Mouse (Mus musculus): ENCODE data around the gene Lypd6b.

The Lypd6b gene

GRCm38 (mm10) chr2:49869044-49869443, 81.6 kb downstream of the Lypd6b start:
- DNase-seq (ENCODE audit: low read depth, low spot score) = no peak

DNA sequence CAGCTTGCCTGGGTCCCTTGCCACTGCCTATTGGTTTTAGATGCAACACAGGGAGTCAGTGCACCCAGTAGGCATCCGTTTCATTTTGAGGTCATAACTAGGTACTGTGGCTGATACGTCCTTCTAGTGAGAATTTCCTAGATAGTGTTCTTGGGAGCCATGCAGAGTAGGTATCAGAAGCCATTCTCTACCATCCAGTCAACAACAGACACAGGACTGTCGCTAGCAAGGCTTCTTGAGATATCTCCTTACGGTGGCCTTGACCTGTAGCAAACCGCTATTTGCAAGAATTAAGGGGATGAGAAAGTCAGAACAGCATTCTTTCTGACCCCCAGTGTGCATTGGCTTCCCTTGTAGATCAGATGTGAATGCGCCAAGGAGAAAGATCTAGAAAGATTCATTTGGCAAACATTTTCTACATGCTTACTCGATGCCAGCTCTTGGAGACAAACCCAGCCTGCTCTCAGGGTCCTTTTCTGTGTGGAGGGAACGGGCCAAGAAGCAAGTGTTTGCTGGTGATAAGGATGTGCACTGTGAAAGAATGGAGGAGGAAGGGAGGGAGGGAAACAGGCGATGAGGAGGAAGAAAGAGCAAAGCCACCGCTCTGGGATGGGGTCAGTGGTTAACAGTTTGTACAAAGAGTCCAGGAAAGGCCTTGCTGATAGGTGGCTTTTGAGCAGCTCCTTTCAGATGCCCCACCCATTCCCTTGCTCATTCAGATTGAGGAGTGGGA, 82.5 kb downstream of the Lypd6b start:
- DNase-seq (ENCODE audit: low read depth, low spot score) = no peak

GRCm38 (mm10) chr2:49871012-49871411, 83.5 kb downstream of the Lypd6b start:
- DNase-seq (ENCODE audit: low read depth, low spot score) = no peak

- no peak for DNase-seq (ENCODE audit: low read depth, low spot score)
These were observed 93.0 kb downstream of the Lypd6b start for GRCm38 (mm10) chr2:49880507-49880906.

- DNase-seq (ENCODE audit: low read depth, low spot score) = no peak
These were observed 93.5 kb downstream of the Lypd6b start for GRCm38 (mm10) chr2:49881002-49881401.

DNA sequence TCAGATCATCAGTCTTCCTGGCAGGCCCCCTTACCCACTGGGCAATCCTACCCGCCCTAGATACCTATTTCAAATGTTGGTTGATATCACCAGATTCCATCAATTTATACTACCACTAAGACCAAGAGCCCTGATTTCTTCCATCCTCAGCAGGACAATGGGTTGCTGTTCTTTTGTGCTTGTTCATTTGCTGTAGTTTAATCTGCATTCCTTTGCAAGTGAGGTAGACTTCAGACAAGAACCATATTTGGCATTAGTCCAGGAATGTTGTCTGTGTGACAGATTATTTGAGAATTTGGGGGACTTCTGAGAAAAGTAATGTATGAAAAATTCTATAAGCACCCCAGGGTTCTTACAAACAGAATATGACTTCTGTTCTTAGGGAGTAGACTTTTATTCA, 95.0 kb downstream of the Lypd6b start:
- no peak for DNase-seq (ENCODE audit: low read depth, low spot score)

GRCm38 (mm10) chr2:49883990-49884389, 96.5 kb downstream of the Lypd6b start:
- DNase-seq (ENCODE audit: low read depth, low spot score) = peak; percentile 71

DNA sequence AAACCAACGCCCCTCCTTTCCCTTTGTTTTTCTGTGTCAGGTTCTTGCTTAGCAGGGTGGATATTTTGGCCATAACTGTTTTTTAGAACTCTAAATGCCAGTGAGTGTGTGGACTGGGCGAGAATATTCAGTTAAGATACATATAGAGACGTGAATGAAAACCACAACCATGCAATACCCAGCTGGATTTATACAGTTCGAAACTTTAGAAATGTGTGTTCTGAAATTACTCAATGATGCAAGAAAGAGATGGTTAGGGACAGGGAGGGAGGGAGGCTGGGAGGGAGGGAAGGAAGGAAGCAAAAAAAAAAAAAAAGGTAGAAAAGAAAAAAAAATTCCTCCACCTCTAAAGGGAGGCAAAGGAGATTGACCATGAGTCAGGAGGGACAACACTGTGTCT, 98.7 kb downstream of the Lypd6b start:
- no peak for DNase-seq (ENCODE audit: low read depth, low spot score)

DNA sequence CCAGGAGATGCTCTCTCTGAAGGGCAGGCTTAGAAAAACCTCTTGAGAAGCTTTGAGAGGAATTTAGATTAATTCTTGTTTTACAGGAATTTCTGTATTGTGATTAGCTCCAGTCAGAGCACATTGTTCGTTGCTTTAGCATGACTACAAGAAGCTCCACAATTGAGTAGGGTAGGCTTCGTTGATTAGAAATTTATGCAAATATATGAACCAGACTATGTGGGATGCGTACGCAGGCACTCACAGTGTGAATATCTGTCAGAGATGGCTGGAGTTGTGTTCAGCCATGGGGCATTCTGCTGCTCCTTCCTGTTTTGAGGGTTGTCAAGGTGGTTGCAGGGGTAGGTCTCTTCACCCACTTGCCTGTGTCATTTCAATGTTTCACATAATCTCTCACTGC, 100.9 kb downstream of the Lypd6b start:
- DNase-seq (ENCODE audit: low read depth, low spot score) = no peak

GRCm38 (mm10) chr2:49890727-49891126, 103.2 kb downstream of the Lypd6b start:
- no peak for DNase-seq (ENCODE audit: low read depth, low spot score)

GRCm38 (mm10) chr2:49909838-49910407, 122.4 kb downstream of the Lypd6b start:
- DNase-seq (ENCODE audit: low read depth, low spot score) = no peak

- no peak for DNase-seq (ENCODE audit: low read depth, low spot score)
These were observed 124.0 kb downstream of the Lypd6b start for GRCm38 (mm10) chr2:49911296-49912034.

- DNase-seq (ENCODE audit: low read depth, low spot score) = no peak
These were observed 124.9 kb downstream of the Lypd6b start for GRCm38 (mm10) chr2:49912261-49912895.

DNA sequence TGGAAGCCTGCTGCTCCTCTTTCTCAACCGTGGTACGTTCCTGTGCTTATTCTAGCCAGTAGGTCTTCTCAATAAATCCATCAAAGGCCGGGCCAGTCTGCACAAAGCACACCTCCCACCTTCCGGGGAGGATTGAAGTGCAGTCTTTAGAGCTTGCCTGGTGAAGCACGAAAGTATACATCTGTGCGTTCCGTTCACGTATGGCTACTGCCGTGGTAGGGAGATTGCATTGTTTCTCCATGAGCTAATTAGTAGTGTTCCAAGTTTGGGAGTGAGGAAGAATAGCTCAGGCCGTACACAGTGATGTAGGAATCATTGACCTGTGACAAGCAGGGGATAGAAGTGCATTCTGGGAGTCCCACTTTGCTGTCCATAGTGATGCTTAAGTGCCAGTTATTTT, 130.0 kb downstream of the Lypd6b start:
- DNase-seq (ENCODE audit: low read depth, low spot score) = no peak

DNA sequence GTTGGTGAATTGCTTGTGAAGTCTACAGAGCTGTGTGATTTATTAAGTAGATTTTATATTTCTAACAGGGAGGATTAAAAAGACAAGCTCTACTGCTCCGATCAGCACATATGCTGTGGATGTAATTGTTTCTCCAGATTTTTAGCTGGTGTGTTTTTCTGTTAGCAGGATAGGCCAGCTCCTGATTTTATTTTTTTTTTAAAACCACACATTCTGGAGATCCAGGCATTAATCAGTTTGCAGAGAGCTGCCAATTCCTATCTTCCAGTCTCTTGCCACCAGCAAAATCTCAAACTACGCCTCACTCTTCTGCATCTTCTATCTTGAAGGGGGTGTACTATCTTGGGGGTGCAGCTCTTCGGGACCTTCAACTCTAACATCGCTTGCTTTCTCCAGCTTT, 130.6 kb downstream of the Lypd6b start:
- DNase-seq (ENCODE audit: low read depth, low spot score) = no peak

DNA sequence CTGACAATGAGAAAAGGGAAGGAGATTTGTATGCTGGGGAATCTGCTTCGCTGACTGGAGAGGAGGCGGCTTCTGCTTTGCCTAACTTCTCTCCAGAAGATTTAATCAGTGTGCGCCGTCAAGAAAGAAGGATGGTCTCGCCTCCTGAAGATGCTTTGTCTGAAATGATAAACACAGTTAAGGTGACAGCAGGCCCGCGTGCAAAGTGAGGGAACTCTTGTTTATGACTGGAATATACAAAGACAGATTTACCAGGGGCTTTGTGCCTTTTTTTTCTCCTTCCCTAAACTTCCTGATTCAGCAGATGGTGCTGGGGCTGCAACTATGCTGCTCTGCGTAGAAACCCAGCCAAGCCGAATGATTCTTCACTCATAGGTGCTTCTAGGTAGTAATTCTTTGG, 131.2 kb downstream of the Lypd6b start:
- no peak for DNase-seq (ENCODE audit: low read depth, low spot score)

DNA sequence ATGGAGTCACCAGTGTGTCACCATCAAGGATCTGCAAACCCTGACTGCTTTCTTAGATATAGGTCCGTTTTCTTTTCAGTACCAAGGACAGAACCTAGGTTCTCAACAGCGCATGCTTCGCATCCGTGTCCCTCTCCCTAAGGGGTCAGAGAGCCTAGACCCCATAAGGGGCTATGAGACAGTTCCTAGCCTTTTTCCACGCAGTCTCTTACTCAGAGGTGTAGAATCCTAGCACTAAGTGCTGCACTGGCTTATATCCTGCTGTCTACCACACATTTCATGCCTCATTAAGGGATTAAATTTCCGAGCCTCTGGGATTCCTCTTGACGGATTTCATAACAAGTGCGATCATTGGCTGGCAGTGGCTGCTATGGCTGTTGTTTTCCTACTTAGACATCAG, 134.5 kb downstream of the Lypd6b start:
- DNase-seq (ENCODE audit: low read depth, low spot score) = peak; percentile 21

GRCm38 (mm10) chr2:49922810-49923209, 135.3 kb downstream of the Lypd6b start:
- no peak for DNase-seq (ENCODE audit: low read depth, low spot score)

DNA sequence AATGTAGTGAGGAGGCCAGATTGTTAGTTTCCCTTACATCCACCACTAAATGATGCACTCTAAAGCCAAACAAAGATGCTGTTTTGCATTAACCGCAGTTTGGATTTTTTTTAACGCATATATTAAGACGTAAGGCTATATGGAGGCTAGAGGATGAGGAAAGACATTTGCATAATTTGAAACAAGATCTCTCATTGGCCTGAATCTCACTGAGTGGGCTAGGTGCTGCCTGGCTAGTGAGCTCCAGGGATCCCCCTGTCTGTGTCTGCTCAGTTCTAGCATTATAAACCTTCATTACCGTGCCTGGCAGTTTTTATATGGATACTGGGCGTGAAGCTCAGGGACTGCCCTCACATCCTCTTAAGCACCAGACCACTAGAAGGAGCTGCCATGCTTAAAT, 138.7 kb downstream of the Lypd6b start:
- no peak for DNase-seq (ENCODE audit: low read depth, low spot score)

GRCm38 (mm10) chr2:49927362-49927761, 139.9 kb downstream of the Lypd6b start:
- DNase-seq (ENCODE audit: low read depth, low spot score) = no peak

DNA sequence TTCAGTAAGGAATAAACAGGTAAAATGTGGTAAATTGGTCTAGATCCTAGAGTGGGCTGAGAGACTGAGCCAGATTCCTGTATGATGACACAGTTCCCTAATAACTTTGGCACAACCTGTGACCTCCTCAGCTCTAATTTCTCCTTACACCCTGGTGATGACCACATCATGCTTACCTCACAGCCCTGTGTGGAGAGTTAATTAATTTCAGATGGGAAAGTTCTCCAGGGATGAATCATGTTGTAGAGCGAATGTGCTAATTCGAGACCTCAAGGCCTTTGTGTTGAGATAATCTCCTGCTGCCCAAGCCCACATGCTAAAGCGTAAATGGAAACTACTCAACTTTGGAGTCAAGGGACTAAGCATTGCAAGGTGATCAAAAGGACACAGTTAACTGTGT, 142.4 kb downstream of the Lypd6b start:
- DNase-seq (ENCODE audit: low read depth, low spot score) = no peak

GRCm38 (mm10) chr2:49937621-49938020, 150.1 kb downstream of the Lypd6b start:
- DNase-seq (ENCODE audit: low read depth, low spot score) = no peak
